Mouse (Mus musculus) erythroblast, embryonic 14.5 days (primary cell): ENCODE measurements around the gene Rmdn2. TPM values are rescaled to one million over a fixed set of nuclear protein-coding genes. Genes with fewer than 3 reads are reported as not detected.

Experiments used
- H3K27me3 ChIP-seq: 2 replicates; pipeline ENCODE4 v1.6.1; 2012; ENCODE audit warnings: inconsistent platforms; ENCODE audit not compliant: control insufficient read depth
- H3K36me3 ChIP-seq: 2 replicates; pipeline ENCODE4 v1.6.1; 2012; ENCODE audit warnings: mild to moderate bottlenecking, inconsistent platforms; ENCODE audit not compliant: control insufficient read depth
- H3K4me1 ChIP-seq: 2 replicates; pipeline ENCODE4 v1.6.1; 2012; ENCODE audit warnings: inconsistent platforms; ENCODE audit not compliant: control insufficient read depth
- H3K4me3 ChIP-seq: replicated peaks from 2 replicates; pipeline ENCODE3; 2012; ENCODE audit warnings: moderate library complexity, mild to moderate bottlenecking, inconsistent platforms
- H3K9me3 ChIP-seq: 2 replicates; pipeline ENCODE4 v1.6.1; 2012; ENCODE audit warnings: low read length, inconsistent platforms, mixed read lengths; ENCODE audit not compliant: control insufficient read depth
- GATA1 ChIP-seq: IDR thresholded peaks from 2 replicates; pipeline ENCODE4 v1.6.1; 2012; ENCODE audit warnings: low read length, inconsistent platforms, mixed read lengths
- TAL1 ChIP-seq: IDR thresholded peaks from 3 replicates; pipeline ENCODE4 v1.6.1; 2012; ENCODE audit warnings: low read length, inconsistent platforms, mixed read lengths
- polyA plus RNA-seq: library from polyadenylated mRNA; stranded (reverse); fragments of >175 nt; gene quantifications from 2 replicates; pipeline ENCODE4 v1.2.3, GENCODE M21; 2012

Rmdn2 gene
- polyA plus RNA-seq, 1 experiment = 0.06 TPM

- Histone ChIP-seq H3K4me3 (no peak overlapping the region), H3K27me3 (no peaks in the 10 kb centered on the region), H3K4me1 (no peaks in the 10 kb centered on the region), H3K36me3 (no peaks in the 10 kb centered on the region), H3K9me3 (no peaks in the 10 kb centered on the region)
- TF ChIP-seq TAL1 = no peak
- TF ChIP-seq GATA1 = no peak
Observed at GRCm38 (mm10) chr17:79589913-79590312, 21.8 kb upstream of the Rmdn2 start.

GRCm38 (mm10) chr17:79595996-79596395 lies 15.7 kb upstream of the Rmdn2 start:
- H3K4me3 ChIP-seq = no peak overlapping the region
- no peaks in the 10 kb centered on the region for H3K4me1 ChIP-seq
- no peaks in the 10 kb centered on the region for H3K36me3 ChIP-seq
- TF ChIP-seq GATA1 = no peak
- no peak for TF ChIP-seq TAL1
- H3K9me3 ChIP-seq = no peaks in the 10 kb centered on the region
- H3K27me3 ChIP-seq = no peaks in the 10 kb centered on the region

- H3K27me3 ChIP-seq = no peaks in the 10 kb centered on the region
- no peaks in the 10 kb centered on the region for H3K36me3 ChIP-seq
- no peak for TF ChIP-seq TAL1
- no peak for TF ChIP-seq GATA1
- H3K9me3 ChIP-seq = no peaks in the 10 kb centered on the region
- no peaks in the 10 kb centered on the region for H3K4me1 ChIP-seq
- H3K4me3 ChIP-seq = no peak overlapping the region
Observed at GRCm38 (mm10) chr17:79598151-79598550, 13.5 kb upstream of the Rmdn2 start.

- Histone ChIP-seq H3K4me1 (no peaks in the 10 kb centered on the region), H3K9me3 (no peaks in the 10 kb centered on the region), H3K4me3 (no peak overlapping the region), H3K36me3 (no peaks in the 10 kb centered on the region), H3K27me3 (no peaks in the 10 kb centered on the region)
- no peak for TF ChIP-seq GATA1
- no peak for TF ChIP-seq TAL1
Observed at GRCm38 (mm10) chr17:79598596-79599577, 12.8 kb upstream of the Rmdn2 start.

GRCm38 (mm10) chr17:79600108-79600507 lies 11.6 kb upstream of the Rmdn2 start:
- TF ChIP-seq TAL1 (no peak), GATA1 (no peak)
- Histone ChIP-seq H3K4me1 (no peaks in the 10 kb centered on the region), H3K27me3 (no peaks in the 10 kb centered on the region)

GRCm38 (mm10) chr17:79602381-79602780 lies 9.3 kb upstream of the Rmdn2 start:
- no peaks in the 10 kb centered on the region for H3K4me1 ChIP-seq
- TF ChIP-seq TAL1 = no peak
- no peak for TF ChIP-seq GATA1
- H3K36me3 ChIP-seq = no peaks in the 10 kb centered on the region
- no peak overlapping the region for H3K4me3 ChIP-seq
- no peaks in the 10 kb centered on the region for H3K27me3 ChIP-seq
- H3K9me3 ChIP-seq = no peaks in the 10 kb centered on the region

More at GRCm38 (mm10) chr17:79600108-79600507, 11.6 kb upstream of the Rmdn2 start:
- Histone ChIP-seq H3K36me3 (no peaks in the 10 kb centered on the region), H3K9me3 (no peaks in the 10 kb centered on the region), H3K4me3 (no peak overlapping the region)

- no peaks in the 10 kb centered on the region for H3K4me1 ChIP-seq
- no peaks in the 10 kb centered on the region for H3K9me3 ChIP-seq
- no peaks in the 10 kb centered on the region for H3K27me3 ChIP-seq
- no peak overlapping the region for H3K4me3 ChIP-seq
- TF ChIP-seq TAL1 (no peak), GATA1 (no peak)
- H3K36me3 ChIP-seq = no peaks in the 10 kb centered on the region
Observed at GRCm38 (mm10) chr17:79603427-79603826, 8.2 kb upstream of the Rmdn2 start.

- Histone ChIP-seq H3K27me3 (no peaks in the 10 kb centered on the region), H3K9me3 (no peaks in the 10 kb centered on the region), H3K36me3 (no peaks in the 10 kb centered on the region), H3K4me1 (no peaks in the 10 kb centered on the region), H3K4me3 (no peak overlapping the region)
- TF ChIP-seq GATA1 (no peak), TAL1 (no peak)
Observed at GRCm38 (mm10) chr17:79605794-79606193, 5.9 kb upstream of the Rmdn2 start.

GRCm38 (mm10) chr17:79609697-79610096 lies 2.0 kb upstream of the Rmdn2 start:
- Histone ChIP-seq H3K9me3 (no peaks in the 10 kb centered on the region), H3K36me3 (no peaks in the 10 kb centered on the region), H3K4me1 (peaks cover 4% of the 10 kb centered on the region), H3K27me3 (no peaks in the 10 kb centered on the region), H3K4me3 (no peak overlapping the region)
- no peak for TF ChIP-seq GATA1
- no peak for TF ChIP-seq TAL1
